Mouse (Mus musculus) heart, embryonic 16.5 days (tissue): Measurements from ENCODE around the gene Med13l. TPM values are rescaled to one million over a fixed set of nuclear protein-coding genes. Genes with fewer than 3 reads are reported as not detected.

Experiments
- ATAC-seq: fragments of 200-750 bp; cut with Nextera tagmentation; replicated peaks from 2 replicates; pipeline ENCODE4 v1.8.0; 2017; ENCODE audit warnings: moderate number of reproducible peaks; ENCODE audit not compliant: insufficient read depth, low FRiP score; ENCODE audit errors: extremely low read depth
- H3K27ac ChIP-seq: fragments of 300-500 bp; sonication (generic); 2 replicates; pipeline ENCODE4 v1.5.1; 2014; ENCODE audit warnings: mild to moderate bottlenecking, low read length, control low read depth, moderate library complexity
- H3K27me3 ChIP-seq: fragments of 300-500 bp; sonication (generic); 2 replicates; pipeline ENCODE4 v1.6.1; 2014; ENCODE audit warnings: low read length, mixed read lengths; ENCODE audit not compliant: control insufficient read depth, insufficient read depth
- H3K36me3 ChIP-seq: fragments of 300-500 bp; sonication (generic); 2 replicates; pipeline ENCODE4 v1.6.1; 2014; ENCODE audit not compliant: control insufficient read depth, insufficient read depth
- H3K4me1 ChIP-seq: fragments of 300-500 bp; sonication (generic); 2 replicates; pipeline ENCODE4 v1.6.1; 2014; ENCODE audit warnings: low read length, mixed read lengths; ENCODE audit not compliant: control insufficient read depth, insufficient read depth
- H3K4me2 ChIP-seq: fragments of 300-500 bp; sonication (generic); 2 replicates; pipeline ENCODE4 v1.6.1; 2014; ENCODE audit warnings: low read depth, mild to moderate bottlenecking, control low read depth, low read length
- H3K4me3 ChIP-seq: fragments of 300-500 bp; sonication (generic); 2 replicates; pipeline ENCODE4 v1.5.1; 2014; ENCODE audit warnings: mild to moderate bottlenecking, control low read depth, low read length
- H3K9ac ChIP-seq: fragments of 300-500 bp; sonication (generic); 2 replicates; pipeline ENCODE4 v1.6.1; 2014; ENCODE audit warnings: low read length, control low read depth
- H3K9me3 ChIP-seq: fragments of 300-500 bp; sonication (generic); replicated peaks from 2 replicates; pipeline ENCODE4 v1.6.1; 2016; ENCODE audit warnings: low read length; ENCODE audit not compliant: control insufficient read depth
- WGBS: fragments of 180-500 bp; shearing (Covaris S2); extraction: QIAGEN DNeasy Blood & Tissue Kit; methylation state at CpG from one replicate; pipeline ENCODE4 v1.1.7; 2014; 5-methylcytosine and 5-hydroxymethylcytosine counted together
- polyA plus RNA-seq: library from polyadenylated mRNA; unstranded; fragments of >200 nt; fragmentation: Nextera tagmentation; extraction: Ambion mirVana; gene quantifications from 2 replicates; pipeline ENCODE4 v1.2.1, GENCODE M21; 2015

Gene Med13l
- polyA plus RNA-seq, 1 experiment from 2014 or later, result 6.7 TPM

DNA sequence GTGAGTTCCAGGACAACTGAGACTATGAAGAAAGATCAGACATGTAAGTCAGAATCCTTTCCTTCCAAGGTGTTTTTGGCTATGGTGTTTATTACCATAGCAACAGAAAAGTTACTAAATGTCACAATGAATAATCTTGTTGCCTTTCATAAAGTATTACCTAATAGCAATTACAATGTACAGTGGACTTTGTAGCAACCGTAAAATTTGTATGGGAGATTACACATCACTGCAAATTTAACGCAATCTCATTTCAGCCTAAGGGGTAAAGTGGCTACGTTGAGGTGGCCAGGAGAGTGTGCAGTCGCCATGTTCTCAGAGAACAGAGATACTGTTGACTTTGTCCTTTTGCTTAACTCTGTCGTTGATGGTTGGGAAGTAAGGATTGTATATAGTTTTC lies 61.9 kb downstream of the Med13l start:
- Histone ChIP-seq H3K27me3 (no peaks in the 10 kb centered on the region), H3K4me2 (no peak overlapping the region), H3K4me3 (no peak overlapping the region), H3K9ac (no peak overlapping the region), H3K27ac (no peak overlapping the region), H3K9me3 (no peaks in the 10 kb centered on the region), H3K4me1 (peaks cover 48% of the 10 kb centered on the region), H3K36me3 (no peaks in the 10 kb centered on the region)
- no peak for ATAC-seq
- WGBS, result 86% methylated on average over 5 of the region's 5 CpGs

DNA sequence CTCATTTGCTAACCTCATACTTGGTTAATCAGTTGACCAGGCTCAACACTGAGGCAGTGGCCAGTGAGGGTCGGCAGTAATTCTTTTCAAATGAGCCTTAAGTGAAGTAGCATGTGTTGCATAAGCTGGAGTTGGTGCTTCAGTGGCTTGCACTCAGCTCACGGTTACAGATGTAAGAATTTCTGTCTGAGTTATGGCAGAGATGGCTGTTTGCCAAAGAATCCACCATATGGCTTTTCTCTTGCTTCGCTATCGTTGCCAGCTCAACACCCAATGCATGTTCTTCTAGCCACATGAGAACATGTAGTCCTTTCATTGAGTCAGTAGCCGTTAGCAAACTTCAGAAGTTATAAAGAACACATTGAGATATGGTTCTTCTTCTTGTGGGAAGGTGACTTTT lies 63.3 kb downstream of the Med13l start:
- Histone ChIP-seq H3K9ac (no peak overlapping the region), H3K27ac (no peak overlapping the region), H3K9me3 (no peaks in the 10 kb centered on the region), H3K36me3 (no peaks in the 10 kb centered on the region), H3K27me3 (no peaks in the 10 kb centered on the region), H3K4me3 (no peak overlapping the region), H3K4me2 (no peak overlapping the region), H3K4me1 (peaks cover 42% of the 10 kb centered on the region)
- WGBS, result 48% methylated on average over 5 of the region's 5 CpGs
- ATAC-seq, result no peak

GRCm38 (mm10) chr5:118627630-118628029 lies 67.2 kb downstream of the Med13l start:
- Histone ChIP-seq H3K4me3 (no peak overlapping the region), H3K4me1 (peaks cover 30% of the 10 kb centered on the region), H3K9me3 (no peaks in the 10 kb centered on the region), H3K27me3 (no peaks in the 10 kb centered on the region), H3K9ac (no peak overlapping the region), H3K27ac (no peak overlapping the region), H3K36me3 (no peaks in the 10 kb centered on the region), H3K4me2 (no peak overlapping the region)
- ATAC-seq, result no peak
- 75% methylated on average over 5 of the region's 5 CpGs for WGBS

DNA sequence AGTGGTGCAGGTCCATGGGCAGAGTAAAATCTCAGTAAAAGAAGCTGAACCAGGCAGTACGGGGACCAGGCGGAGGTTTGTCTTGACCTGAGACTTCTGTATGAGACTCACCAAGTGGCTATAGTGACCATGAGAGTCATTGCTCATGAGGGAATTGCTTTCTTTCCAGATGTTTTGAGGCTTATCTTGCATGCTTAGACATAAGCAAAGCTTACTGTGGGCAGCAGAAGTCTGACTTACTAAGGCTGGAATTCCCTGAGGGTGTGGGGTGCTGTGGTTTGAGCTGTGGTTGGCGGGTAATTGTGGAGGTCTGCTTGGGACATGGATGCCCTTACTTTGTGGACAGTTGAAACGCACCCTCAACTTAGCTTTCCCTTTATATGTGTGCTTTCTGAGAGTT lies 67.7 kb downstream of the Med13l start:
- peaks cover 30% of the 10 kb centered on the region for H3K4me1 ChIP-seq
- no peak for ATAC-seq
- 90% methylated on average over 4 of the region's 4 CpGs for WGBS

GRCm38 (mm10) chr5:118632346-118632745 lies 71.9 kb downstream of the Med13l start:
- no peaks in the 10 kb centered on the region for H3K36me3 ChIP-seq
- ATAC-seq, result no peak
- H3K27me3 ChIP-seq, result no peaks in the 10 kb centered on the region
- no peak overlapping the region for H3K4me2 ChIP-seq
- no peak overlapping the region for H3K27ac ChIP-seq
- no peaks in the 10 kb centered on the region for H3K9me3 ChIP-seq
- 52% methylated on average over 8 of the region's 8 CpGs for WGBS
- no peak overlapping the region for H3K9ac ChIP-seq
- peaks cover 35% of the 10 kb centered on the region for H3K4me1 ChIP-seq
- no peak overlapping the region for H3K4me3 ChIP-seq

More for the DNA sequence above, 67.7 kb downstream of the Med13l start:
- H3K4me3 ChIP-seq, result no peak overlapping the region
- H3K9me3 ChIP-seq, result no peaks in the 10 kb centered on the region
- H3K27me3 ChIP-seq, result no peaks in the 10 kb centered on the region
- H3K4me2 ChIP-seq, result no peak overlapping the region
- no peaks in the 10 kb centered on the region for H3K36me3 ChIP-seq
- no peak overlapping the region for H3K27ac ChIP-seq
- no peak overlapping the region for H3K9ac ChIP-seq

DNA sequence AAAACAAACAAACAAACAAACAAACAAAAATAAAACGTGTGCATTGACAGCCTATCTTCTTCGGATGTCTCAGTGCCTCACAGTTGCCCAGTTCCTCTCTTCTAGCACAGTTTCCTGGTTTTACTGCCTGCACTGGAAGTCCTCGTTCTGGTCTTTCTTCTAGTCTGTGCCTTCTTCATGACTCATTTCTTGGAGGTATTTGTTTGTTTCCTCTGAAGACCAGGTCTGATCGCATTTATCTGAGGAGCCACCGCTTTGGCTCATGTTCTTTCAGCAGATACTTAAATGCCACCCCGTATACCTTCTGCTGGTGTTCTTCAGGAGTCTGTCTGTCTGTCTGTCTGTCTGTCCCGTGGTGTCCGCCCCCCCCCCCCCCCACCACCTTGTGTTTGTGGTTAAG lies 72.6 kb downstream of the Med13l start:
- WGBS, result 55% methylated on average over 8 of the region's 8 CpGs
- peaks cover 37% of the 10 kb centered on the region for H3K4me1 ChIP-seq
- no peak overlapping the region for H3K4me3 ChIP-seq
- no peak overlapping the region for H3K4me2 ChIP-seq
- ATAC-seq, result no peak
- H3K9me3 ChIP-seq, result no peaks in the 10 kb centered on the region
- H3K36me3 ChIP-seq, result no peaks in the 10 kb centered on the region
- no peak overlapping the region for H3K27ac ChIP-seq
- H3K9ac ChIP-seq, result no peak overlapping the region
- H3K27me3 ChIP-seq, result no peaks in the 10 kb centered on the region

- no peak for ATAC-seq
- H3K36me3 ChIP-seq, result no peaks in the 10 kb centered on the region
- H3K27me3 ChIP-seq, result no peaks in the 10 kb centered on the region
- peaks cover 42% of the 10 kb centered on the region for H3K4me1 ChIP-seq
- no peaks in the 10 kb centered on the region for H3K9me3 ChIP-seq
- no peak overlapping the region; the same call in 1 of the 2 replicates for H3K4me2 ChIP-seq
- 33% methylated on average over 11 of the region's 11 CpGs for WGBS
- peak overlapping the region; percentile 54 for H3K27ac ChIP-seq
- H3K4me3 ChIP-seq, result no peak overlapping the region
- H3K9ac ChIP-seq, result peak overlapping the region; percentile 13; the same call in 1 of the 2 replicates
Measured at GRCm38 (mm10) chr5:118635476-118636187, 75.2 kb downstream of the Med13l start.

GRCm38 (mm10) chr5:118636399-118637369 lies 76.2 kb downstream of the Med13l start:
- Histone ChIP-seq H3K36me3 (no peaks in the 10 kb centered on the region), H3K27me3 (no peaks in the 10 kb centered on the region), H3K9me3 (no peaks in the 10 kb centered on the region), H3K27ac (no peak overlapping the region), H3K4me2 (no peak overlapping the region), H3K9ac (no peak overlapping the region), H3K4me1 (peaks cover 37% of the 10 kb centered on the region), H3K4me3 (no peak overlapping the region)
- ATAC-seq, result no peak
- 81% methylated on average over 16 of the region's 16 CpGs for WGBS

- 58% methylated on average over 4 of the region's 4 CpGs for WGBS
- H3K9ac ChIP-seq, result no peak overlapping the region
- H3K27me3 ChIP-seq, result no peaks in the 10 kb centered on the region
- ATAC-seq, result 0 out of 2 replicates have a peak, but pooled peaks have one; percentile 23
- H3K36me3 ChIP-seq, result no peaks in the 10 kb centered on the region
- H3K4me2 ChIP-seq, result no peak overlapping the region
- no peaks in the 10 kb centered on the region for H3K9me3 ChIP-seq
- H3K4me3 ChIP-seq, result no peak overlapping the region
- no peak overlapping the region for H3K27ac ChIP-seq
- H3K4me1 ChIP-seq, result peaks cover 37% of the 10 kb centered on the region
Measured at GRCm38 (mm10) chr5:118637931-118638330, 77.5 kb downstream of the Med13l start.
